Mouse (Mus musculus) small intestine, adult 2 months (tissue): ENCODE measurements around the gene Snapc2.

Experiments used
- CTCF ChIP-seq: fragments of 200-500 bp; IDR thresholded peaks from 2 replicates; pipeline ENCODE4 v1.5.1; 2012; ENCODE audit warnings: low read depth, mild to moderate bottlenecking, control low read depth, inconsistent platforms, low read length, moderate library complexity, mixed read lengths; ENCODE audit not compliant: insufficient replicate concordance, insufficient read length; ENCODE audit errors: extremely low read depth
- POLR2A ChIP-seq: fragments of 200-500 bp; IDR thresholded peaks from 2 replicates; pipeline ENCODE4 v1.6.1; 2012; ENCODE audit warnings: low read depth, mild to moderate bottlenecking, control low read depth, inconsistent platforms, low read length, moderate library complexity

DNA sequence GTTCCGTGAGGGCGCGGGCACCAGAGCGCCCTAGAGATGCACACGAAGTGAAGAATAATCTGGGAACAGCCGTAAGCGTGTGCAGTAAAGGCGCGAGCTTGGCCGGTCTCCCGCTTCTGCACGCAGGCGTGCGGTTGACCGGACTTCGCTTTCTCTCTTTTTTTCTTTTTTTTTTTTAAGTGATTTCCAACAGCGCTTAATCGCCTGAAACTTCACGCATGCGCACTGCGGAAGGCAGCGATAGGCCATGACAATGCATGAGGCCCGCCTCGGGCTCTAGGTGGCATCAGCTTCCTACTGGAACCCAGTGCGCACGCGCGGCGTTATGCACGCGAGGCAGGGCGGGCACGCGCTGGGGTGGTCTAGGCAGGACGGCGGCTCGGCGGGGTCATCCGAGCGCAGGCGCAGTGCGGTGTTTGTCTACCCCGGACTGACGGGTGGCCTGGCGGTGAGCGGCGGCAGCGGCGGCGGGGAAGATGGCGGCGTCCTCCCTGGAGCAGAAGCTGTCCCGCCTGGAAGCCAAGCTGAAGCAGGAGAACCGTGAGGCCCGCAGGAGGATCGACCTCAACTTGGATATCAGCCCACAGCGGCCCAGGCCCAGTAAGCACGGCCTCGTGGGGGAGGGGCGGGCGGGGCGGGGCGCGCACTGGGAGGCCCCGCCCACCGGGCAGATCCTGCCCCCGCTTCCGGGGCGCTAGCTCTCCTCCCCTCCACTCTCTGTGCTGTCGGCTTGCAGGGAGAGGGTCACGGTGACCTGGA lies 14.3 kb upstream of the Snapc2 start, which contains the start of the genes Map2k7 and Gm49320:
- peak; percentile 35; the same call in 1 of the 2 replicates for TF ChIP-seq CTCF
- TF ChIP-seq POLR2A: peak; percentile 67; the same call in 1 of the 2 replicates
